Mouse (Mus musculus): ENCODE measurements at regions not wholly inside any gene's neighbourhood (a gene's known extent, or its start where the extent isn't known, plus 50 kb on each side); places are given as distances from the start of the nearest gene placed in this dataset.

GRCm38 (mm10) chr12:32717129-32717921, 102.0 kb upstream of the Nampt start:
- no peaks in the 10 kb centered on the region for H3K36me3 ChIP-seq

GRCm38 (mm10) chr12:32719203-32719602, 100.1 kb upstream of the Nampt start:
- Histone ChIP-seq H3K9me3 (no peaks in the 10 kb centered on the region), H3K4me3 (no peak overlapping the region), H3K27me3 (replicated peaks) (no peaks in the 10 kb centered on the region), H3K4me1 (no peaks in the 10 kb centered on the region), H3K9ac (no peak overlapping the region), H3K27ac (no peak overlapping the region), H3K36me3 (no peaks in the 10 kb centered on the region), H3K4me2 (replicated peaks) (no peak overlapping the region)
- ATAC-seq (ENCODE audit: low FRiP score, low read depth): no peak
- 87% methylated on average over 4 of the region's 4 CpGs for WGBS

More at GRCm38 (mm10) chr12:32717129-32717921, 102.0 kb upstream of the Nampt start:
- Histone ChIP-seq H3K27ac (no peak overlapping the region), H3K4me2 (replicated peaks) (no peak overlapping the region), H3K27me3 (replicated peaks) (no peaks in the 10 kb centered on the region), H3K4me3 (no peak overlapping the region), H3K4me1 (no peaks in the 10 kb centered on the region), H3K9me3 (no peaks in the 10 kb centered on the region), H3K9ac (no peak overlapping the region)
- ATAC-seq (ENCODE audit: low FRiP score, low read depth): 0 out of 2 replicates have a peak, but pooled peaks have one; percentile 21
- 71% methylated on average over 5 of the region's 5 CpGs for WGBS

GRCm38 (mm10) chr12:32724451-32725188, 94.7 kb upstream of the Nampt start:
- 78% methylated on average over 7 of the region's 7 CpGs for WGBS

GRCm38 (mm10) chr12:32727539-32727938, 91.8 kb upstream of the Nampt start:
- Histone ChIP-seq H3K27ac (no peak overlapping the region), H3K9ac (no peak overlapping the region), H3K9me3 (no peaks in the 10 kb centered on the region), H3K4me1 (no peaks in the 10 kb centered on the region), H3K4me3 (no peak overlapping the region), H3K4me2 (replicated peaks) (no peak overlapping the region), H3K27me3 (replicated peaks) (no peaks in the 10 kb centered on the region), H3K36me3 (no peaks in the 10 kb centered on the region)
- 82% methylated on average over 1 of the region's 1 CpGs for WGBS
- no peak for ATAC-seq (ENCODE audit: low FRiP score, low read depth)

More at GRCm38 (mm10) chr12:32724451-32725188, 94.7 kb upstream of the Nampt start:
- Histone ChIP-seq H3K27me3 (replicated peaks) (no peaks in the 10 kb centered on the region), H3K4me3 (no peak overlapping the region), H3K27ac (no peak overlapping the region), H3K36me3 (no peaks in the 10 kb centered on the region), H3K9me3 (no peaks in the 10 kb centered on the region), H3K4me2 (replicated peaks) (no peak overlapping the region), H3K4me1 (no peaks in the 10 kb centered on the region), H3K9ac (no peak overlapping the region)
- ATAC-seq (ENCODE audit: low FRiP score, low read depth): 0 out of 2 replicates have a peak, but pooled peaks have one; percentile 71

- Histone ChIP-seq H3K4me3 (no peak overlapping the region), H3K27ac (no peak overlapping the region), H3K4me1 (no peaks in the 10 kb centered on the region), H3K9ac (no peak overlapping the region), H3K27me3 (replicated peaks) (no peaks in the 10 kb centered on the region), H3K36me3 (no peaks in the 10 kb centered on the region), H3K9me3 (no peaks in the 10 kb centered on the region), H3K4me2 (replicated peaks) (no peak overlapping the region)
- WGBS: 56% methylated on average over 10 of the region's 10 CpGs
- ATAC-seq (ENCODE audit: low FRiP score, low read depth): no peak
These were observed 90.9 kb upstream of the Nampt start for GRCm38 (mm10) chr12:32728425-32728824.

GRCm38 (mm10) chr12:32735224-32735623, 84.1 kb upstream of the Nampt start:
- WGBS: 74% methylated on average over 2 of the region's 2 CpGs

GRCm38 (mm10) chr12:32741465-32741864, 77.9 kb upstream of the Nampt start:
- no peak overlapping the region for H3K4me3 ChIP-seq
- H3K9ac ChIP-seq: no peak overlapping the region
- H3K27me3 ChIP-seq (replicated peaks): no peaks in the 10 kb centered on the region
- H3K27ac ChIP-seq: no peak overlapping the region
- no peak for ATAC-seq (ENCODE audit: low FRiP score, low read depth)
- no peaks in the 10 kb centered on the region for H3K36me3 ChIP-seq
- H3K9me3 ChIP-seq: no peaks in the 10 kb centered on the region
- no peak overlapping the region for H3K4me2 ChIP-seq (replicated peaks)
- H3K4me1 ChIP-seq: no peaks in the 10 kb centered on the region

More at GRCm38 (mm10) chr12:32735224-32735623, 84.1 kb upstream of the Nampt start:
- Histone ChIP-seq H3K27me3 (replicated peaks) (no peaks in the 10 kb centered on the region), H3K36me3 (no peaks in the 10 kb centered on the region), H3K9me3 (no peaks in the 10 kb centered on the region), H3K4me1 (no peaks in the 10 kb centered on the region), H3K27ac (no peak overlapping the region), H3K4me3 (no peak overlapping the region), H3K9ac (no peak overlapping the region), H3K4me2 (replicated peaks) (no peak overlapping the region)
- no peak for ATAC-seq (ENCODE audit: low FRiP score, low read depth)

- ATAC-seq (ENCODE audit: low FRiP score, low read depth): no peak
- Histone ChIP-seq H3K27me3 (replicated peaks) (no peaks in the 10 kb centered on the region), H3K4me1 (no peaks in the 10 kb centered on the region), H3K9ac (no peak overlapping the region), H3K4me2 (replicated peaks) (no peak overlapping the region), H3K27ac (no peak overlapping the region), H3K4me3 (no peak overlapping the region), H3K36me3 (no peaks in the 10 kb centered on the region), H3K9me3 (no peaks in the 10 kb centered on the region)
- whole genome bisulfite sequencing: 85% methylated on average over 2 of the region's 2 CpGs
These were observed 61.8 kb upstream of the Nampt start for GRCm38 (mm10) chr12:32757441-32758119.

- Histone ChIP-seq H3K36me3 (no peaks in the 10 kb centered on the region), H3K9ac (no peak overlapping the region), H3K4me3 (no peak overlapping the region), H3K4me1 (no peaks in the 10 kb centered on the region), H3K9me3 (no peaks in the 10 kb centered on the region), H3K27me3 (replicated peaks) (no peaks in the 10 kb centered on the region), H3K4me2 (replicated peaks) (no peak overlapping the region), H3K27ac (no peak overlapping the region)
- no peak for ATAC-seq (ENCODE audit: low FRiP score, low read depth)
- WGBS: 90% methylated on average over 2 of the region's 2 CpGs
These were observed 61.2 kb upstream of the Nampt start for GRCm38 (mm10) chr12:32758150-32758549.

- Histone ChIP-seq H3K4me1 (no peaks in the 10 kb centered on the region), H3K4me2 (replicated peaks) (no peak overlapping the region), H3K27me3 (replicated peaks) (no peaks in the 10 kb centered on the region), H3K9me3 (no peaks in the 10 kb centered on the region), H3K4me3 (no peak overlapping the region), H3K9ac (no peak overlapping the region), H3K27ac (no peak overlapping the region), H3K36me3 (no peaks in the 10 kb centered on the region)
- no peak for ATAC-seq (ENCODE audit: low FRiP score, low read depth)
- 88% methylated on average over 3 of the region's 3 CpGs for WGBS
These were observed 58.7 kb upstream of the Nampt start for GRCm38 (mm10) chr12:32760627-32761026.

- ATAC-seq (ENCODE audit: low FRiP score, low read depth): no peak
- Histone ChIP-seq H3K36me3 (no peaks in the 10 kb centered on the region), H3K27ac (no peak overlapping the region), H3K4me2 (replicated peaks) (no peak overlapping the region), H3K27me3 (replicated peaks) (no peaks in the 10 kb centered on the region), H3K9ac (no peak overlapping the region), H3K4me1 (no peaks in the 10 kb centered on the region), H3K9me3 (no peaks in the 10 kb centered on the region), H3K4me3 (no peak overlapping the region)
- 79% methylated on average over 3 of the region's 3 CpGs for WGBS
These were observed 58.3 kb upstream of the Nampt start for GRCm38 (mm10) chr12:32761055-32761454.

GRCm38 (mm10) chr12:32764271-32764670, 55.1 kb upstream of the Nampt start:
- H3K9me3 ChIP-seq: no peaks in the 10 kb centered on the region
- no peak overlapping the region for H3K27ac ChIP-seq
- no peak overlapping the region for H3K9ac ChIP-seq
- no peak overlapping the region for H3K4me2 ChIP-seq (replicated peaks)
- 88% methylated on average over 3 of the region's 3 CpGs for WGBS
- H3K4me1 ChIP-seq: no peaks in the 10 kb centered on the region
- H3K36me3 ChIP-seq: no peaks in the 10 kb centered on the region
- H3K27me3 ChIP-seq (replicated peaks): no peaks in the 10 kb centered on the region
- ATAC-seq (ENCODE audit: low FRiP score, low read depth): no peak
- H3K4me3 ChIP-seq: no peak overlapping the region

Data from neural tube, embryonic 12.5 days (tissue).